Mouse (Mus musculus): Measurements from ENCODE around the gene Cckar.

DNA sequence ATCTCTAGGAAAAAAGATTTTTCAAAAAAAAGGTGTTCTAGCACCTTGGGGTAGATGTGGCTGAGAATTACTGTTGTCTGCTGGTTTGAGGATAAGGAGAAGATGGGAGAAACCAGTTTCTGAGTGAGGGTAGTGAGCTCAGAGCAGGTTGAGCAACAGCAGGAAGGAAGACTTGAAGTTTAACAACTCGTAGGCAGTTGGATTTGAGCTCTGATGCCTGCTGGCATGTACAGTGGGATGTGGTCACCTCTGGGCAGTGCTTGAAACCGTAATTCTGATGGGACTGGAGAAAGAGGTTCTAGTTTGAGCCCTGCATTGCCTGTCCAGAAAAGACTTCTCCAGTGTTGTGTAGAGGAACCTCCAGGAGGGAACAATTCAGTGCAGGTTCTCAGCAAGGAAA, 46.0 kb downstream of the Cckar start:
- TF ChIP-seq HCFC1 (IDR thresholded peaks at IDR 0.05; ENCODE audit: borderline replicate concordance, insufficient read depth, low read length) (no peak), CHD2 (IDR thresholded peaks at IDR 0.05; ENCODE audit: low read depth, low read length) (no peak), ZNF384 (IDR thresholded peaks at IDR 0.05; ENCODE audit: low read depth, low read length) (no peak), ZC3H11A (IDR thresholded peaks at IDR 0.05; ENCODE audit: borderline replicate concordance, low read depth, low read length) (no peak)

Data from ES-E14 (cell line).